Mouse (Mus musculus) gastrocnemius, postnatal 14 days (tissue): ENCODE measurements around the gene F11. TPM values are rescaled to one million over a fixed set of nuclear protein-coding genes. Genes with fewer than 3 reads are reported as not detected.

Source experiments
- DNase-seq: peaks from one replicate; pipeline ENCODE4 v3.0.0; 2021; ENCODE audit warnings: mixed read lengths
- intact Hi-C: fragments of 180-260 bp; cut with DNase I; formaldehyde crosslinking; loops from one replicate; pipeline ENCODE4 v1.15.1; 2025; ENCODE audit warnings: low total_unique reads
- total RNA-seq, 2 experiments: library from RNA; stranded (reverse); gene quantifications; 2 replicates each; pipeline ENCODE4 v1.2.3; 2021

The F11 gene
- total RNA-seq, 2 experiments from 2014 or later, result not detected

DNA sequence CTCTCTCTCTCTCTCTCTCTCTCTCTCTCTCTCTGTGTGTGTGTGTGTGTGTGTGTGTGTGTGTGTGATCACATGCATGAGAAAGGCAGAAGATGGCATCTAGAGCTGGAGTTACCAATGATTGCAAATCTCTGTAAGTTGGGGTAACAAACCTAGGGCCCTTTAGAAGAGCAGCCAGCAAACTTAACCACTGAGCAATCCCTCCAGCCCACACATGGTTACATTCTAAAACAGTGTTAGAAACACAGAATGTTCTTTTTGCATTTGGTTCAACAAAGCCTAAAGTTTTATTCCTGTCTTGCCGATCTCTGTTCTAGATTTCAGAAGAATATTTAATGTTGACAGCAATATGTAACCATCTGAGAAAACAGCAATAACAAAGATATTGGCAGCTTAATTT is 8.2 kb downstream of the F11 start:
- intact Hi-C loops, result no loop called here

DNA sequence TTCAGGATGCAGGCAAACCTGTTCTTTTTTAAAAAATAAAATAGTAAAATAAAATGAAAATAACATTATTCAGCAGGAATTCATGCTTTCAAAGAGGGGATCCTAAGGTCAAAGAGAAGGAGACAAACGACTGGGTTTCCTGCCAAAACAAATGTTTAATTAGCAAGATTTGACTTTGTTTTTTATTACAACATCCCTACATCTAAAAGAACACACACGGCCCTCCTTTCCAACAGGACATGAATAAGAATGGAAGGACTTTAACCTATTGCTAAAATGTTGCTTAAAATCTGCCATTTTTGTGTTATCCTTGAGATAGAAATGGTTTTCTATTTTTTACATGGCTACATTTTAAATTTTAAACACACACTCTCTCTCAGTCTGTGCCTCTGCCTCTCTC is 8.7 kb downstream of the F11 start:
- intact Hi-C loops, result no loop called here
- no peak for DNase-seq

More for the DNA sequence above, 8.2 kb downstream of the F11 start:
- no peak for DNase-seq

DNA sequence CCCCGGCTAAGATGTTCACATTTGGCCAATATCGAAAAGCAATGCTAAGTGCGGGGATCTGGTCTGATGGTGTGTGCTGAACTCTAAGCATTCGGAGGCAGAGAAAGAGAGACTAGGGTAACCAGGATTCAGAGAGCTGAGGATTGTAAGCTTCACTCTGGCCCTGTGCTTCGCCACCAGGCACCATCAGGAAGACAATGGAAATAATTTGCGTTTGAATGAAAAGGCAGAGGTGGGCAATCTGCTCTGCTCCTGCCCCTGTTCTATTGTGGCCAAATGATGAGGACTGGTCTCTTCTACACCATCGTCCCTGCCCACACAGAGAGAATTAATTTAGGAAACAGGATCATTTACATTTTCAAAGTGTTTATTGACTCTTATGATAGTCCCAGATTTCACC is 15.5 kb downstream of the F11 start:
- no peak for DNase-seq
- intact Hi-C loops, result no loop called here

DNA sequence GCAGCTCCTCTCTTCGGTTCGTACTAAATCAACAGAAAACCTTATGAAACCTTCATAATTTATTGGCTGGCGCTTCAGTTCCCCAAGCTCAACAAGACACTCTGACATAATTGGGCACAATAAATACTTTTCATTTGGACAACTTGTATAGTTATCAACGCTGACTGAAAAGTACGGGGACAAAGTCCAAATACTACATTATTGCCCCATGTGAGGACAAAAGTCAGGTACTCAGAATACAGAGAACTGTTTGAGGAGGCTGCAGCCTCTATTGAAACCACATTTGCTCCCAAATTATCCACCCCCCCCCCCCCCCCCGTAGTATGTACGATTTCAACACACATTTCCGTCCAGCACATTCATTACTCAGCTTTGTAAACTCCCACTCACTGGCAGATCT is 22.5 kb downstream of the F11 start:
- no peak for DNase-seq
- intact Hi-C loops, result no loop called here

DNA sequence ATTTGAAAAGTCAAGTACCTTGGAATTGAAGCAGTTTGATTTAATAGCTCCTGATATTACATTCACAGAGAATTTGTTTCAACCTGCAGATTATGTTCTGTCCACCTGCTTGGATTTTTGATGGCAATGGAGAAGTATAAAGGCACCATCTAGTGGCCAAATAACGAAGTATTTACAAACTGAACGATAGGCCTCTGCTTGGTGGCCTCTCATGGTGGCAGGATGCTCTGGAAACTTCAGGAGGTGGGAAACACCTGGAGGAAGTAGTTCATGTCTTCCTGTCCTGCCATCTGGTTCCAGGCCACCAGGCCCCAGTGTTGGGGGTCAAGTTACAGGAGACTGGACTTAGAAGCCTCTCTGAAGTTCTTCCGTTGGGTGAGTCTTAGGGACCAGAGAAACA is 23.5 kb downstream of the F11 start:
- DNase-seq, result peak; percentile 3

DNA sequence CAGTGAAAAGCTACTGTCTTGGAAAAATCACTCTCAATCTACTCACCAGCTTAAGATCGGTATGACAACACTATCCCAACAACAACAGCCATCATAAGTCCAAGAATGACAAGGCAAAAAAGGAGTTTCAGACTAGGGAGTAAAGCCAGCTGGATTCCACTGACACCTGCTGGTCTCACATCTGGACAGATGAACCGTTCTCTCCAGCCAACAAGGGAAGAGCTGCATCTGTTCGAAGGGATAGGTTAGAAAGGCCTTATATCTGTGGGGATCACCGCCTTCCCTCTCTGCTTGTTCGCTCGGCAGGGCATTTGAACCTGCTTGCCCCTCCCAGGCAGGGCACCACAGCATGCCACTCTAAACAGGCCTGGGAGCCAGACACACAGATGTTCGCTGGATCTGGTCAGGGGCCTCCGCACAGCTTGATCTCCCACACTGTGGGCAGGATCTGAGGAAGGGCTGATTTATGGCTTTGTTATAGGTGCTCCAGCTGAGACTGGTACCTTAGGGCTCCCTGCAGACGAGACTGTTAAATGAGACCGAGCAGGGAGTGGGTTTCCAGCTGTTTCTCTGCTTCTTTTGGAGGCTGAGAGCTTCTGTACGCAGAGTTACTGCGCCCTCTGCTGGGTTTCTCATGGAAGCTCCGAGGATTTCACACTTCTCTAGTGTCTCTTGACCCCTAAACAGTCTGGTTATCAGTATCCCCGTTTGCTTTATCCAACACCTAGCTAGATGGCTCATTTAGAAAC is 25.5 kb downstream of the F11 start:
- DNase-seq, result peak; percentile 14
- intact Hi-C loops, result loop anchor here (2.0 kb wide), 1 partner anchor 168 kb away; the partner anchor contains the start of gene Mtnr1a

More for the DNA sequence above, 23.5 kb downstream of the F11 start:
- intact Hi-C loops, result no loop called here

DNA sequence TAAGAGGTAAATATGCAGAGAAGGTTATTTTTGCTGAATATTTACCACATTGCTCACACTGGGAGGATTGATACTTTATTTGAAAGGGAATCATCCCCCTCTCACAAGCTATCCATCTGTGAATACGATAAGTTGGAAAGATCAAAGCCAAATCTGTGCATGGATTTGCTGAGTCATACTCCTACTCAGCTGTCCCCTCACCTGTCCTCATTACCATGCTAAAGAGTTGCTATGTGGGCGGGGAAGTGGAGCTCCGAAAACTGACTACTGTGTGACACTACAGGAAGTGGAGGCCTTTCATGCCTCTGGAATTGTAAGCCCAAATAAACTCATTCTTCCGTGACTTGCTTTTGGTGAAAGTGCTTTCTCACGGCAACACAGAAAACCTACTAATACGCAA is 26.6 kb downstream of the F11 start:
- intact Hi-C loops, result no loop called here
- no peak for DNase-seq

DNA sequence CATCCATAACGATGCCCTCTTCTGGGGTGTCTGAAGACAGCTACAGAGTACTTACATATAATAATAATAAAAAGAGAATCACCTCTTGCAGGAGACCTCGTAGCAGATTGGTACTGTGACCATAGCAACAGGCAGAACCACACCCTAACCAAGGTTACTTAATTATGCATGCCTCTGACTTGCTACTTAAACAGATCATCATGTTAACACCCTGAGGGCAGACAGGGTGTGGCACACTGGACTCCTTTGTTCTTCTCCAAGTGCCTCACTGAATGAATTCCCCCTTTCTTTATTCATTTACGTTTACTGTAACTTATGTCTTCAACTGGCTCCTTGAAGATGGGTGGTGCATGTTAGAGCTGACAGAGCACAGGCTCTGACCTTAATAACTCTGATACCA is 28.6 kb downstream of the F11 start:
- intact Hi-C loops, result no loop called here

DNA sequence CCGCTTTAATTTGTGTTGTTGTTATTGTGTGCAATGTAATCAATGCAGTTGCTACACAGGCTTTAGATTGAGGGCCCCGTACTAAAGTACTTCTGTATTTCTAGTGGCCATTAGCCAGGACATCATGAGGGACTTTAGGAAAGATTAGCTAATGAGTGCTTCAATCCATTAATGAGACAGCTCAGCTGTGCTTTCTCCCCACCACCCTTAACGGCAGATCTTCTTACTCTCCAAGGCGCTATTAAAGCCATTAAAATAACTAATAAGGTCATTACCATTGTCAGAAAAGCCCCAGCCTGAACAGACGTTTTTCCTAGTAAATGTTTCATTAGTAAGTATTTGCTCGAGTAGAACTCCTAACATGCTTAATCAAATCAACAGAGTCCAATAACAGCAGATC is 59.4 kb downstream of the F11 start:
- DNase-seq, result no peak
- intact Hi-C loops, result no loop called here

More for the DNA sequence above, 28.6 kb downstream of the F11 start:
- DNase-seq, result no peak

DNA sequence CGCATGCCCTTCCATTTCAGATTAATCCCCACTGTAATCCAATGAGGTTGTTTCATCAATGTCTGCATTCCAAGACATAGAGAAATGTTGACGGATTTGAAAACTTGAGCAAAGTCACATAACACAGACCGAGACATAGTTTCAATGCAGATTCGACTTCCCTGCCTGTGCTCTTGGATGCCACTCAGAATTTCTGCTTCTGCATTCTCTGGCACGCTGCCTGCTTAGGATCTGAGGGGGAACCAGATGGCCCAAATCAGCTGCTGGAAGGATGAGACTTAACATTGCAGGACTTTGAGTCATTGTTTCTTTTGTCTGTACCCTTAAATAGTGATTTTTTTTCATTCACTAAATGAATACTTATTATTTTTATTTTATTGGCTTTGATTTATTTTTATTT is 60.2 kb downstream of the F11 start:
- peak; percentile 33 for DNase-seq
- intact Hi-C loops, result no loop called here

DNA sequence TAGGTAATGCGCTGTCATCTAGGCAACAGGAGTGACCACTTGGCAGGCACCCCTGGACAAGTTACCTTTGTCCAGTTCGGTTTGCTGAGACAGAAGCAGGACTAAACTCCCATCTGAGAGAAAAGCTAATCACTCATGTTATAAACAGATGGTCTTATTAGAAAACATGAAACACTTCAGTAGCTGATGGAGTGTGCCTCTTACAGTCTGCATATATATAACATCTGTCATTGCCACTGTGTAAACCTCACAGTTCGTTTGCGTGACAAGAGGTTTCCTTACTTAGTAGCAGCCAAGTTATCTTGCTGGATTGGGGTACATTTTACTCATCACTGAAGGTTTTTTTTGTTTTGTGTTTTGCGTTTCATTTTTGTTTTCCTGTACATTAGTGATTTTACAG is 64.5 kb downstream of the F11 start:
- intact Hi-C loops, result no loop called here
- DNase-seq, result no peak

DNA sequence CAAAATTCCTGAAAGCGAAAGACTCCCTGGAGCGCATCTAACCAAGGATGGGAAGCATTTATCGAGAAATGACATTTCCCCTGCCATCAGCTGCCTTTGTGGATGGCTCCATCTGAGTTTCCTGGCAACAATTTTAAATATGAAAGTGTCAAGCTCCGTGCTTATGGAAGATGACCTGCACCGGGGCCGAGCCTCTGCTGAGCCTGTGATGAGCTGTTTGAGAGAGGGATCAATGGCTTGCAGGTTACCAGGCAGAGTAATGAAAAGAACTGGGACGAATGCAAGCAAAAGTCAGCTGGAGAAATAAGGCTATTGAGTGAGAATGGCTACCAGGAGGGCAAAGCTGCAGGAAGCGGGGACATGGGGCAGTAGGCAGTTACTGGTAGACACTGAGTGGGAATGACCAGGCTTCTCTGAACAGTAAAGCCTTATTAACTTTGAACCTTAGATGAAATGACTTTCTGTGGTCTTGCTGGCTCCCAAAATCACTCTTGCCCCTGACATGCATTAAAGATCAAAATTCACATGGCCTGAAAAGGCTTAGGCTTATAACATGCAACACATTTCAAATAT is 65.8 kb downstream of the F11 start:
- no peak for DNase-seq
- intact Hi-C loops, result no loop called here

Other genes with a start within 250 kb of the F11 start
- gene Mtnr1a, start 192.9 kb downstream of the F11 start, total RNA-seq, result not detected
- gene Klkb1, start 32.8 kb upstream of the F11 start, total RNA-seq, result not detected
- not detected for gene Gm45753, start 46.4 kb upstream of the F11 start, total RNA-seq
- 1 to 10 TPM in 1 of 2 experiments, under 1 TPM in 1; 0.73 to 1.0 TPM for gene Cyp4v3, start 71.2 kb upstream of the F11 start, total RNA-seq
- 1 to 10 TPM; 3.2 to 3.7 TPM for gene Fam149a, start 120.3 kb upstream of the F11 start, total RNA-seq
- 1 to 10 TPM; 2.4 to 3.5 TPM for gene Tlr3, start 149.0 kb upstream of the F11 start, total RNA-seq
- gene Sorbs2, start 245.8 kb upstream of the F11 start, total RNA-seq, result 10 to 100 TPM; 16.9 to 17.3 TPM